Mouse (Mus musculus) limb, embryonic 12.5 days (tissue): ENCODE results near the gene Fbxw9. TPM values are rescaled to one million over a fixed set of nuclear protein-coding genes. Genes with fewer than 3 reads are reported as not detected.

ENCODE experiments used
- ATAC-seq: fragments of 200-750 bp; cut with Nextera tagmentation; 2 replicates; pipeline ENCODE4 v1.8.0; 2017; ENCODE audit warnings: low read depth, moderate TSS enrichment; ENCODE audit not compliant: insufficient number of reproducible peaks, insufficient read depth, low FRiP score, low TSS enrichment
- H3K27ac ChIP-seq: fragments of 300-500 bp; sonication (generic); 2 replicates; pipeline ENCODE4 v1.5.1; 2016; ENCODE audit warnings: mild to moderate bottlenecking, moderate library complexity
- H3K27me3 ChIP-seq: fragments of 300-500 bp; sonication (generic); 2 replicates; pipeline ENCODE4 v1.6.1; 2016; ENCODE audit warnings: mild to moderate bottlenecking, moderate library complexity
- H3K36me3 ChIP-seq: fragments of 300-500 bp; sonication (generic); 2 replicates; pipeline ENCODE4 v1.6.1; 2016; ENCODE audit warnings: mild to moderate bottlenecking, moderate library complexity
- H3K4me1 ChIP-seq: fragments of 300-500 bp; sonication (generic); replicated peaks from 2 replicates; pipeline ENCODE4 v1.6.1; 2016
- H3K4me2 ChIP-seq: fragments of 300-500 bp; sonication (generic); 2 replicates; pipeline ENCODE4 v1.6.1; 2016; ENCODE audit warnings: mild to moderate bottlenecking, moderate library complexity
- H3K4me3 ChIP-seq: fragments of 300-500 bp; sonication (generic); replicated peaks from 2 replicates; pipeline ENCODE4 v1.5.1; 2016; ENCODE audit warnings: mild to moderate bottlenecking
- H3K9ac ChIP-seq: fragments of 300-500 bp; sonication (generic); replicated peaks from 2 replicates; pipeline ENCODE4 v1.6.1; 2016; ENCODE audit warnings: mild to moderate bottlenecking, moderate library complexity
- H3K9me3 ChIP-seq: fragments of 300-500 bp; sonication (generic); 2 replicates; pipeline ENCODE4 v1.6.1; 2016; ENCODE audit warnings: mild to moderate bottlenecking, moderate library complexity
- WGBS: fragments of 180-500 bp; shearing (Covaris S2); methylation state at CpG from one replicate; pipeline ENCODE4 v1.1.7; 2016; 5-methylcytosine and 5-hydroxymethylcytosine counted together
- polyA plus RNA-seq: library from polyadenylated mRNA; unstranded; fragments of >200 nt; fragmentation: Nextera tagmentation; extraction: Ambion mirVana; gene quantifications from 2 replicates; pipeline ENCODE4 v1.2.1, GENCODE M21; 2016

Gene Fbxw9
- polyA plus RNA-seq, 1 experiment from 2014 or later: 27.4 TPM

- H3K4me1 ChIP-seq: peaks cover 39% of the 10 kb centered on the region
- H3K27ac ChIP-seq: peak overlapping the region; percentile 91
- no peak for ATAC-seq
- H3K4me2 ChIP-seq: peak overlapping the region; percentile 97
- H3K9me3 ChIP-seq: no peaks in the 10 kb centered on the region
- H3K9ac ChIP-seq: peak overlapping the region; percentile 98
- H3K27me3 ChIP-seq: no peaks in the 10 kb centered on the region
- 1% methylated on average over 13 of the region's 13 CpGs for WGBS
- peaks cover 49% of the 10 kb centered on the region for H3K36me3 ChIP-seq
- peak overlapping the region; percentile 100 for H3K4me3 ChIP-seq
These were observed 32.4 kb upstream of the Fbxw9 start for GRCm38 (mm10) chr8:85027516-85027855.

GRCm38 (mm10) chr8:85027922-85028321 is 31.9 kb upstream of the Fbxw9 start:
- H3K4me1 ChIP-seq: peaks cover 39% of the 10 kb centered on the region
- peak overlapping the region; percentile 98 for H3K9ac ChIP-seq
- no peaks in the 10 kb centered on the region for H3K27me3 ChIP-seq
- no peaks in the 10 kb centered on the region for H3K9me3 ChIP-seq
- H3K27ac ChIP-seq: no peak overlapping the region
- 45% methylated on average over 2 of the region's 2 CpGs for WGBS
- peak overlapping the region; percentile 100 for H3K4me3 ChIP-seq
- peaks cover 49% of the 10 kb centered on the region for H3K36me3 ChIP-seq
- ATAC-seq: no peak
- peak overlapping the region; percentile 97 for H3K4me2 ChIP-seq

- no peaks in the 10 kb centered on the region for H3K27me3 ChIP-seq
- peak overlapping the region; percentile 9; the same call in 1 of the 2 replicates for H3K4me3 ChIP-seq
- WGBS: 89% methylated on average over 14 of the region's 14 CpGs
- ATAC-seq: no peak
- peak overlapping the region; percentile 97; the same call in 1 of the 2 replicates for H3K4me2 ChIP-seq
- H3K9me3 ChIP-seq: no peaks in the 10 kb centered on the region
- peak overlapping the region; percentile 98; the same call in 1 of the 2 replicates for H3K9ac ChIP-seq
- H3K36me3 ChIP-seq: peaks cover 51% of the 10 kb centered on the region
- H3K4me1 ChIP-seq: peaks cover 33% of the 10 kb centered on the region
- H3K27ac ChIP-seq: no peak overlapping the region
These were observed 30.6 kb upstream of the Fbxw9 start for GRCm38 (mm10) chr8:85029271-85029670.

- no peak overlapping the region for H3K4me2 ChIP-seq
- H3K27ac ChIP-seq: no peak overlapping the region
- H3K36me3 ChIP-seq: peaks cover 51% of the 10 kb centered on the region
- no peak overlapping the region for H3K9ac ChIP-seq
- H3K9me3 ChIP-seq: no peaks in the 10 kb centered on the region
- ATAC-seq: no peak
- WGBS: 85% methylated on average over 4 of the region's 4 CpGs
- peaks cover 33% of the 10 kb centered on the region for H3K4me1 ChIP-seq
- no peak overlapping the region for H3K4me3 ChIP-seq
- H3K27me3 ChIP-seq: no peaks in the 10 kb centered on the region
These were observed 27.1 kb upstream of the Fbxw9 start for GRCm38 (mm10) chr8:85032622-85033311.

- peaks cover 29% of the 10 kb centered on the region for H3K4me1 ChIP-seq
- H3K9me3 ChIP-seq: no peaks in the 10 kb centered on the region
- no peaks in the 10 kb centered on the region for H3K27me3 ChIP-seq
- H3K4me2 ChIP-seq: no peak overlapping the region
- peaks cover 51% of the 10 kb centered on the region for H3K36me3 ChIP-seq
- H3K9ac ChIP-seq: no peak overlapping the region
- 38% methylated on average over 1 of the region's 1 CpGs for WGBS
- no peak overlapping the region for H3K4me3 ChIP-seq
- no peak overlapping the region for H3K27ac ChIP-seq
- ATAC-seq: no peak
These were observed 26.0 kb upstream of the Fbxw9 start for GRCm38 (mm10) chr8:85033867-85034266.

GRCm38 (mm10) chr8:85034764-85035163 is 25.1 kb upstream of the Fbxw9 start:
- Histone ChIP-seq H3K9me3 (no peaks in the 10 kb centered on the region), H3K9ac (peak overlapping the region; percentile 73; the same call in 1 of the 2 replicates), H3K4me3 (peak overlapping the region; percentile 78), H3K36me3 (peaks cover 44% of the 10 kb centered on the region), H3K4me2 (peak overlapping the region; percentile 88), H3K27ac (peak overlapping the region; percentile 100), H3K4me1 (peaks cover 28% of the 10 kb centered on the region), H3K27me3 (no peaks in the 10 kb centered on the region)
- no peak for ATAC-seq
- 6% methylated on average over 12 of the region's 13 CpGs for WGBS

GRCm38 (mm10) chr8:85035165-85035727 is 24.6 kb upstream of the Fbxw9 start:
- Histone ChIP-seq H3K9me3 (no peaks in the 10 kb centered on the region), H3K4me1 (peaks cover 28% of the 10 kb centered on the region), H3K27ac (peak overlapping the region; percentile 100), H3K27me3 (no peaks in the 10 kb centered on the region), H3K4me2 (peak overlapping the region; percentile 88), H3K36me3 (peaks cover 44% of the 10 kb centered on the region), H3K9ac (peak overlapping the region; percentile 73), H3K4me3 (peak overlapping the region; percentile 78)
- ATAC-seq: no peak
- 7% methylated on average over 12 of the region's 12 CpGs for WGBS

- ATAC-seq: no peak
- H3K27me3 ChIP-seq: no peaks in the 10 kb centered on the region
- H3K9me3 ChIP-seq: no peaks in the 10 kb centered on the region
- peak overlapping the region; percentile 100 for H3K27ac ChIP-seq
- H3K4me2 ChIP-seq: peak overlapping the region; percentile 88
- peak overlapping the region; percentile 78 for H3K4me3 ChIP-seq
- H3K9ac ChIP-seq: peak overlapping the region; percentile 73
- 1% methylated on average over 15 of the region's 15 CpGs for WGBS
- peaks cover 28% of the 10 kb centered on the region for H3K4me1 ChIP-seq
- H3K36me3 ChIP-seq: peaks cover 44% of the 10 kb centered on the region
These were observed 24.0 kb upstream of the Fbxw9 start for GRCm38 (mm10) chr8:85035728-85036310.

- ATAC-seq: peak; percentile 23; the same call in 1 of the 2 replicates
- H3K4me2 ChIP-seq: peak overlapping the region; percentile 88
- H3K9ac ChIP-seq: peak overlapping the region; percentile 73
- under 1% methylated on average over 9 of the region's 9 CpGs for WGBS
- peaks cover 45% of the 10 kb centered on the region for H3K36me3 ChIP-seq
- H3K4me1 ChIP-seq: peaks cover 28% of the 10 kb centered on the region
- no peaks in the 10 kb centered on the region for H3K27me3 ChIP-seq
- H3K9me3 ChIP-seq: no peaks in the 10 kb centered on the region
- peak overlapping the region; percentile 100 for H3K27ac ChIP-seq
- peak overlapping the region; percentile 78 for H3K4me3 ChIP-seq
These were observed 23.5 kb upstream of the Fbxw9 start for GRCm38 (mm10) chr8:85036381-85036717.

GRCm38 (mm10) chr8:85036718-85037365 is 23.0 kb upstream of the Fbxw9 start, which contains the start of gene Tnpo2:
Tnpo2 (plus strand) TSS chr8:85036915.
- peak; percentile 87 for ATAC-seq
- peak within 1 kb of the TSS; percentile 92 for H3K9ac ChIP-seq
- no peaks in the 10 kb centered on the region for H3K27me3 ChIP-seq
- H3K36me3 ChIP-seq: peaks cover 45% of the 10 kb centered on the region
- peak within 1 kb of the TSS; percentile 93 for H3K4me2 ChIP-seq
- WGBS: under 1% methylated on average over 59 of the region's 59 CpGs
- peak within 1 kb of the TSS; percentile 78 for H3K4me3 ChIP-seq
- peaks cover 28% of the 10 kb centered on the region for H3K4me1 ChIP-seq
- H3K9me3 ChIP-seq: no peaks in the 10 kb centered on the region
- H3K27ac ChIP-seq: peak within 1 kb of the TSS; percentile 100

- H3K27ac ChIP-seq: peak overlapping the region; percentile 100
- WGBS: 2% methylated on average over 14 of the region's 14 CpGs
- peak; percentile 77 for ATAC-seq
- H3K36me3 ChIP-seq: peaks cover 45% of the 10 kb centered on the region
- peak overlapping the region; percentile 93 for H3K4me2 ChIP-seq
- H3K4me1 ChIP-seq: peaks cover 28% of the 10 kb centered on the region
- no peaks in the 10 kb centered on the region for H3K9me3 ChIP-seq
- H3K27me3 ChIP-seq: no peaks in the 10 kb centered on the region
- H3K9ac ChIP-seq: peak overlapping the region; percentile 92
- H3K4me3 ChIP-seq: peak overlapping the region; percentile 78
These were observed 22.5 kb upstream of the Fbxw9 start for GRCm38 (mm10) chr8:85037366-85037680.
